Mouse (Mus musculus) megakaryocyte, adult 5-6 weeks (primary cell): Measurements from ENCODE around the gene Trim72. TPM values are rescaled to one million over a fixed set of nuclear protein-coding genes. Genes with fewer than 3 reads are reported as not detected.

Experiments used
- ATAC-seq: 2 replicates; pipeline ENCODE4 v1.8.0; 2016; ENCODE audit warnings: mild to moderate bottlenecking, inconsistent platforms; ENCODE audit not compliant: poor library complexity, severe bottlenecking
- total RNA-seq, 2 experiments: library from RNA; stranded (forward) in 1 of 2; stranded (reverse) in 1 of 2; fragments of 153-499, 151-499 nt in 1 of 2; fragments of 221-1000, 200-1000 nt in 1 of 2; gene quantifications; 2 replicates each; pipeline versions ENCODE4 v1.2.3 to v1.2.4; 2015 to 2017

The Trim72 gene
- total RNA-seq, 2 experiments from 2014 or later = not detected

DNA sequence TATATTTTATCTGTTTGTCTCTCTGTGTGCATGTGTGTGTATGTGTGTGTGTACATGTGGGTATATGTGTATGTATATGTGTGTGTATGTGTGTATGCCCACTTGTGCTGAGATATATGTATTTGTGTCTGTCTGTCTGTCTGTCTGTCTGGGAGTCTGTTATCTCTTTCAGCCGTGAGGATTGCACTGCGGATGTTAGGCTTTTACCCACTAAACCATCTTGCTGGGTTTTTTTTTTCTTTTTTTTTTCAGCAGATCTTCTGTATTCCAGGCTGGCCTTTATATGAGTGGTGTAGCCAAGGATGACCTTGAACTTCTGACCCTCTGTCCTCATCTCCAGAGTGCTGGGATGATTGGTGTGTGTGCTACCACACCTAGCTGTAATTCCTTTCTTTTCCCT is 45.5 kb downstream of the Trim72 start:
- ATAC-seq = no peak

DNA sequence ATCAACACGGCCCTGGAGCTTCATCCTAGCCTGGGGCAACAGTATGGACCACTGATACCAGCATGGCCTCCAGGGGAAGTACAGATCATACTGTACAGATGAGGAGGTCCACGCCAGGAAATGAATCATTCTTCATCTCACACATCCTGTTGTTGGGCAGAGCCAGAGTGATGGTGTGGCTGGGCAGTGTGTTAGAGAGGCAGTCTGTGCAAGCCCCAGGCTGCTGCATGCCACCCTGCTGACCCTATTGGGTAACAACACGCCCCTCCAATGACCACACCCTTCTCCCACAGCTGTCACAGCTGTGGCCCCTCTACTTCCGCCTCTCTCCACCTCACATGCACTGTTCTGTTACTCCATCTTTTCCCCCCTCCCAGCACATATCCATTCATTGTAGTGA is 47.0 kb downstream of the Trim72 start:
- peak; percentile 89 for ATAC-seq

DNA sequence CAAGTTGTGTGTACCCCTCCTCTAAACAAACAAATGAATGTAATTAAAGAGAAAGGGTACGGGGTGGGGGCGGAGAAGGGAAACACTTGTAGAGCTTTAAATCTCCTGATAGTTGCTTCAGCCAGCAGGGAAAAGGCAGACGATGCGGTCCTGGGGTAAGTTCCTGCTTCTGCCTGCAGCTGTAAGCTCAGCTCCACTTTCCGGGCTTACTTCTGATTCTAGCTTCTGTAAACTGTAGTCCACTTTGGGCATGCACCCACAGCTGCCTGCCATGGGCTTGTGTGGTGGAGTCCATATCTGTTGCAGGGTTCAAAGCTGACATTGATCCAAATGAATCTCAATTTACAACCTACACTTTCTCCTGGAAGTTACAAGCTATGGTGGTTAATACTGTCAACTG is 49.3 kb downstream of the Trim72 start:
- no peak for ATAC-seq

DNA sequence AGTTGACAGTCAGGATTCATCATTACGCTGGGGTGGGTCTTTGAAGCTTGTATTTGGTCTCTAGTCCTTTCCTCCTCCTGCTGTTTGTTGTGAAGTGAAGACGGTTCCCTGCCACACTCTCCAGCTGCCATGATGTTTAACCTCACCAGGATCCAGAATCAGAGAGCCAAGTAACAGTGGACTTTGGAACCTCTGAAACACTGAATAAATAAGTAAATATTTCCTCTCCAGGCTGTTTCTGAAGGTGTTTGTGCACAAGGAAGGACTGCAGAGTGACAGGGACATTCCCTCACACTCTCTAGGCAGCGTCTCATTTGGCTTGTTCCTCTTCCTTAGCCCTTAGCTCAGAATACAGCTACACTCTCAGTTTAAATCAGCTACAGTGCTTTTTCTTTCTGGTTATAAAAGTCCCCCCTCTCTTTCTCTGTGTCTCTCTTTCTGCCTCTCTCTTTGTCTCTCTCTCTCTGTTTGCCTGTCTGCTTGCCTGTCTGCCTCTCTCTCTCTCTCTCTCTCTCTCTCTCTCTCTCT is 53.2 kb downstream of the Trim72 start:
- peak; percentile 33; the same call in 1 of the 2 replicates for ATAC-seq

GRCm38 (mm10) chr7:128057860-128058259 is 54.1 kb downstream of the Trim72 start:
- no peak for ATAC-seq

DNA sequence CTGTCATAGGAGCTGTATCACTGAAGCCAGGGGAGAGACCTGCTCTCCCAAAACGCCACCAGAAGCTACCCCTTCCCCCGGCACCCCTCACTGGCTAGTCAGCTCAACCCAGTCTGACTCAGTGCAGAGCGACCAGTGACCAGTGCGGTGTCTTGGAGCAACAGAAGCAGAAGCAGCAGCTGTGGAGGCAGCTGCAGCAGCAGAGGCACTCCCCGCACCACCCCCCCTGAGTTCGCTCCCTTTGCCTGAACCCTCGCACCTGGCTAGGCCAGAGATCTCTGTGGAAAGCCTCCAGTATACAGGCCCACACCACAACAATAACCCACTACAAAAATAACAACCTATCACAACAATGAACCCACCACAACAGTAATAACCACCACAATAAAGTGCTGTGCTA is 54.8 kb downstream of the Trim72 start:
- ATAC-seq = peak; percentile 48

GRCm38 (mm10) chr7:128059091-128059490 is 55.3 kb downstream of the Trim72 start:
- ATAC-seq = peak; percentile 34

Other genes with a start within 250 kb of the Trim72 start
- gene Orai3, start 234.1 kb upstream of the Trim72 start, total RNA-seq (2015) = 30.9 and 33.7 TPM in 2 replicates
- gene Orai3, start 234.1 kb upstream of the Trim72 start, total RNA-seq (2017) = 29.5 and 32.7 TPM in 2 replicates
- gene Setd1a, start 227.3 kb upstream of the Trim72 start, total RNA-seq (2015) = 35.2 and 43.3 TPM in 2 replicates
- gene Setd1a, start 227.3 kb upstream of the Trim72 start, total RNA-seq (2017) = 7.7 and 9.8 TPM in 2 replicates
- gene Gm49388, start 218.3 kb upstream of the Trim72 start, total RNA-seq (2015) = not detected in 2 replicates
- gene Gm49388, start 218.3 kb upstream of the Trim72 start, total RNA-seq (2017) = not detected in 2 replicates
- 27.0 and 30.9 TPM in 2 replicates for gene Hsd3b7, start 203.3 kb upstream of the Trim72 start, total RNA-seq (2015)
- gene Hsd3b7, start 203.3 kb upstream of the Trim72 start, total RNA-seq (2017) = 28.5 and 28.7 TPM in 2 replicates
- gene Stx4a, start 179.7 kb upstream of the Trim72 start, total RNA-seq (2015) = 59.2 and 68.7 TPM in 2 replicates
- 37.7 and 45.0 TPM in 2 replicates for gene Stx4a, start 179.7 kb upstream of the Trim72 start, total RNA-seq (2017)
- gene Stx1b, start 179.4 kb upstream of the Trim72 start, total RNA-seq (2015) = 0.04 TPM in 1 of 2 replicates, not detected in the other
- not detected in 2 replicates for gene Stx1b, start 179.4 kb upstream of the Trim72 start, total RNA-seq (2017)
- 16.4 and 22.5 TPM in 2 replicates for gene Zfp646, start 127.7 kb upstream of the Trim72 start, total RNA-seq (2015)
- 32.2 and 36.8 TPM in 2 replicates for gene Zfp646, start 127.7 kb upstream of the Trim72 start, total RNA-seq (2017)
- 2.9 and 5.7 TPM in 2 replicates for gene Zfp668, start 127.1 kb upstream of the Trim72 start, total RNA-seq (2015)
- 1.9 and 3.1 TPM in 2 replicates for gene Zfp668, start 127.1 kb upstream of the Trim72 start, total RNA-seq (2017)
- gene Prss53, start 113.0 kb upstream of the Trim72 start, total RNA-seq (2015) = 0.48 TPM in 1 of 2 replicates, not detected in the other
- gene Prss53, start 113.0 kb upstream of the Trim72 start, total RNA-seq (2017) = not detected in 2 replicates
- not detected in 2 replicates for gene Gm21974, start 108.5 kb upstream of the Trim72 start, total RNA-seq (2015)
- gene Gm21974, start 108.5 kb upstream of the Trim72 start, total RNA-seq (2017) = not detected in 2 replicates
- 49.9 and 59.6 TPM in 2 replicates for gene Vkorc1, start 108.3 kb upstream of the Trim72 start, total RNA-seq (2015)
- 5.5 and 11.2 TPM in 2 replicates for gene Vkorc1, start 108.3 kb upstream of the Trim72 start, total RNA-seq (2017)
- 45.1 and 47.9 TPM in 2 replicates for gene Bckdk, start 99.9 kb upstream of the Trim72 start, total RNA-seq (2015)
- 31.2 and 35.5 TPM in 2 replicates for gene Bckdk, start 99.9 kb upstream of the Trim72 start, total RNA-seq (2017)
- gene Kat8, start 91.4 kb upstream of the Trim72 start, total RNA-seq (2015) = 20.1 and 24.6 TPM in 2 replicates
- 22.7 and 23.6 TPM in 2 replicates for gene Kat8, start 91.4 kb upstream of the Trim72 start, total RNA-seq (2017)
- not detected in 2 replicates for gene Prss8, start 73.8 kb upstream of the Trim72 start, total RNA-seq (2015)
- not detected in 2 replicates for gene Prss8, start 73.8 kb upstream of the Trim72 start, total RNA-seq (2017)
- gene Prss36, start 57.2 kb upstream of the Trim72 start, total RNA-seq (2015) = 0.78 and 1.1 TPM in 2 replicates
- 1.7 TPM in 1 of 2 replicates, not detected in the other for gene Prss36, start 57.2 kb upstream of the Trim72 start, total RNA-seq (2017)
- 106 and 143 TPM in 2 replicates for gene Fus, start 36.5 kb upstream of the Trim72 start, total RNA-seq (2015)
- gene Fus, start 36.5 kb upstream of the Trim72 start, total RNA-seq (2017) = 31.4 and 61.8 TPM in 2 replicates
- 251 and 323 TPM in 2 replicates for gene Pycard, start 10.1 kb upstream of the Trim72 start, total RNA-seq (2015)
- gene Pycard, start 10.1 kb upstream of the Trim72 start, total RNA-seq (2017) = 48.0 and 56.5 TPM in 2 replicates
- gene Itgam, start 58.7 kb downstream of the Trim72 start, total RNA-seq (2015) = 209 and 227 TPM in 2 replicates
- gene Itgam, start 58.7 kb downstream of the Trim72 start, total RNA-seq (2017) = 286 and 332 TPM in 2 replicates
- gene Gm49368, start 58.7 kb downstream of the Trim72 start, total RNA-seq (2015) = 9.8 and 11.2 TPM in 2 replicates
- 0.81 and 2.3 TPM in 2 replicates for gene Gm49368, start 58.7 kb downstream of the Trim72 start, total RNA-seq (2017)
- 5.1 and 6.3 TPM in 2 replicates for gene Itgax, start 125.6 kb downstream of the Trim72 start, total RNA-seq (2015)
- 9.8 and 9.9 TPM in 2 replicates for gene Itgax, start 125.6 kb downstream of the Trim72 start, total RNA-seq (2017)
- 1.5 and 3.4 TPM in 2 replicates for gene Itgad, start 150.4 kb downstream of the Trim72 start, total RNA-seq (2015)
- 0.26 and 0.73 TPM in 2 replicates for gene Itgad, start 150.4 kb downstream of the Trim72 start, total RNA-seq (2017)
- 1.3 and 6.9 TPM in 2 replicates for gene Cox6a2, start 202.4 kb downstream of the Trim72 start, total RNA-seq (2015)
- gene Cox6a2, start 202.4 kb downstream of the Trim72 start, total RNA-seq (2017) = 2.9 and 5.4 TPM in 2 replicates
- 3.1 and 3.9 TPM in 2 replicates for gene Armc5, start 233.4 kb downstream of the Trim72 start, total RNA-seq (2015)
- 7.0 TPM in 2 replicates for gene Armc5, start 233.4 kb downstream of the Trim72 start, total RNA-seq (2017)
- 4.4 and 5.1 TPM in 2 replicates for gene 9130023H24Rik, start 234.1 kb downstream of the Trim72 start, total RNA-seq (2015)
- gene 9130023H24Rik, start 234.1 kb downstream of the Trim72 start, total RNA-seq (2017) = 4.3 and 5.3 TPM in 2 replicates
- gene Tgfb1i1, start 242.9 kb downstream of the Trim72 start, total RNA-seq (2015) = 1.1 TPM in 1 of 2 replicates, not detected in the other
- gene Tgfb1i1, start 242.9 kb downstream of the Trim72 start, total RNA-seq (2017) = 0.07 TPM in 1 of 2 replicates, not detected in the other